Mouse (Mus musculus): ENCODE measurements around the gene Farp1. TPM values are rescaled to one million over a fixed set of nuclear protein-coding genes. Genes with fewer than 3 reads are reported as not detected.

The Farp1 gene
- polyA plus RNA-seq, 1 experiment from 2014 or later: 22.0 TPM

GRCm38 (mm10) chr14:121155173-121155572 is 120.2 kb downstream of the Farp1 start:
- H3K9ac ChIP-seq (ENCODE audit: low read length): no peak overlapping the region
- no peak for ATAC-seq (ENCODE audit: low read depth)
- no peak overlapping the region for H3K4me3 ChIP-seq (ENCODE audit: low read length)
- peaks cover 4% of the 10 kb centered on the region; the same call in 1 of the 2 replicates for H3K4me1 ChIP-seq (replicated peaks; ENCODE audit: control insufficient read depth, insufficient read depth, low read length)
- H3K27me3 ChIP-seq (ENCODE audit: control insufficient read depth, insufficient read depth, low read depth, low read length): no peaks in the 10 kb centered on the region
- H3K9me3 ChIP-seq (ENCODE audit: control insufficient read depth, low read length): no peaks in the 10 kb centered on the region
- 0 out of 2 replicates have a peak, but pooled peaks cover 2% of the 10 kb centered on the region for H3K36me3 ChIP-seq (ENCODE audit: control insufficient read depth, insufficient read depth, low read length)
- no peak overlapping the region for H3K27ac ChIP-seq (ENCODE audit: low read length)
- no peak overlapping the region for H3K4me2 ChIP-seq (ENCODE audit: low read depth, low read length)
- WGBS: 83% methylated on average over 4 of the region's 4 CpGs

DNA sequence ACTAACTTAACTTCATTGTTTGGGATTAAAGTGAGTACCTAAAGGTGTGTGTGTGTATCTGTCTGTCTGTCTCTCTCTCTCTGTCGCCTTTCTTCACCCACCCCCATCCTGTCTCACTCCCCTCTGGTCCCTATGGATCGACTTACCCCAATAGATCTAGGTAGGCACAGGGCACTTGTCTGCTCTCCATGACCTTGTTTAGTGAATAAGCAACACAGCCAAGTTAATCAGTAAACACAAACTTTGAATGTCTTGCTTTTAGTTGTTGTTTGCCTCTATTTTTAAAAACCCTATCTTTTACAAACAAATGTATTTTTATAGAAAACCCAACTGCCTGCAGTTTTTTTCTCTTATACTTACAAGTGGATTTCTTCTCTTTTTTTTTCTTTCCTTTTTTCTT is 123.6 kb downstream of the Farp1 start:
- no peak overlapping the region for H3K9ac ChIP-seq (ENCODE audit: low read length)
- H3K4me1 ChIP-seq (replicated peaks; ENCODE audit: control insufficient read depth, insufficient read depth, low read length): no peaks in the 10 kb centered on the region
- no peak overlapping the region for H3K4me3 ChIP-seq (ENCODE audit: low read length)
- 46% methylated on average over 2 of the region's 2 CpGs for WGBS
- ATAC-seq (ENCODE audit: low read depth): no peak
- H3K36me3 ChIP-seq (ENCODE audit: control insufficient read depth, insufficient read depth, low read length): 0 out of 2 replicates have a peak, but pooled peaks cover 2% of the 10 kb centered on the region
- H3K27ac ChIP-seq (ENCODE audit: low read length): no peak overlapping the region
- no peaks in the 10 kb centered on the region for H3K9me3 ChIP-seq (ENCODE audit: control insufficient read depth, low read length)
- H3K27me3 ChIP-seq (ENCODE audit: control insufficient read depth, insufficient read depth, low read depth, low read length): no peaks in the 10 kb centered on the region
- no peak overlapping the region for H3K4me2 ChIP-seq (ENCODE audit: low read depth, low read length)

DNA sequence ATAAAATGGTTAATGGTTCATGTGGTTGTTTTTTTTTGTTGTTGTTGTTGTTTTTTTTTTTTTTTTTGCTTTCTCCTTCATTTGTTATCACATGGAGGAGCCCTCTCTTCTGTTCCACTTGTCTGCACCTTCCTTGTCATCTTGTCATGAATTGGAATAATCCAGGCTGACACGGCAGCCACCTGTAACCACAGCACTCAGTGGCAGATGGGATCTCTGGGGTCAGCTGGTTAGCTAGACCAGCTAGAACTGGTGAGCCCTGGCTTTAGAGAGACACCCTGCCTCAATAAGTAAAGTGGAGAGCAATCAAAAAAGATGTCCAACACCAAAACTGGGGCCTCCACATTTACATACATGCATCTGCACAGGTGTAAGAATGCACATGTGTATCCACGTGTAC is 127.8 kb downstream of the Farp1 start:
- Histone ChIP-seq H3K27me3 (ENCODE audit: control insufficient read depth, insufficient read depth, low read depth, low read length) (no peaks in the 10 kb centered on the region), H3K36me3 (ENCODE audit: control insufficient read depth, insufficient read depth, low read length) (no peaks in the 10 kb centered on the region), H3K4me1 (replicated peaks; ENCODE audit: control insufficient read depth, insufficient read depth, low read length) (no peaks in the 10 kb centered on the region), H3K4me3 (ENCODE audit: low read length) (no peak overlapping the region), H3K9me3 (ENCODE audit: control insufficient read depth, low read length) (no peaks in the 10 kb centered on the region), H3K9ac (ENCODE audit: low read length) (no peak overlapping the region), H3K4me2 (ENCODE audit: low read depth, low read length) (no peak overlapping the region), H3K27ac (ENCODE audit: low read length) (no peak overlapping the region)
- ATAC-seq (ENCODE audit: low read depth): no peak
- 93% methylated on average over 2 of the region's 2 CpGs for WGBS

- Histone ChIP-seq H3K27me3 (ENCODE audit: control insufficient read depth, insufficient read depth, low read depth, low read length) (no peaks in the 10 kb centered on the region), H3K4me3 (ENCODE audit: low read length) (no peak overlapping the region), H3K36me3 (ENCODE audit: control insufficient read depth, insufficient read depth, low read length) (no peaks in the 10 kb centered on the region), H3K9me3 (ENCODE audit: control insufficient read depth, low read length) (no peaks in the 10 kb centered on the region), H3K9ac (ENCODE audit: low read length) (no peak overlapping the region), H3K27ac (ENCODE audit: low read length) (peak overlapping the region; percentile 1; the same call in 1 of the 2 replicates), H3K4me2 (ENCODE audit: low read depth, low read length) (no peak overlapping the region), H3K4me1 (replicated peaks; ENCODE audit: control insufficient read depth, insufficient read depth, low read length) (peaks cover 1% of the 10 kb centered on the region; the same call in 1 of the 2 replicates)
- 76% methylated on average over 1 of the region's 1 CpGs for WGBS
- ATAC-seq (ENCODE audit: low read depth): no peak
These were observed 129.9 kb downstream of the Farp1 start for GRCm38 (mm10) chr14:121164866-121165265.

DNA sequence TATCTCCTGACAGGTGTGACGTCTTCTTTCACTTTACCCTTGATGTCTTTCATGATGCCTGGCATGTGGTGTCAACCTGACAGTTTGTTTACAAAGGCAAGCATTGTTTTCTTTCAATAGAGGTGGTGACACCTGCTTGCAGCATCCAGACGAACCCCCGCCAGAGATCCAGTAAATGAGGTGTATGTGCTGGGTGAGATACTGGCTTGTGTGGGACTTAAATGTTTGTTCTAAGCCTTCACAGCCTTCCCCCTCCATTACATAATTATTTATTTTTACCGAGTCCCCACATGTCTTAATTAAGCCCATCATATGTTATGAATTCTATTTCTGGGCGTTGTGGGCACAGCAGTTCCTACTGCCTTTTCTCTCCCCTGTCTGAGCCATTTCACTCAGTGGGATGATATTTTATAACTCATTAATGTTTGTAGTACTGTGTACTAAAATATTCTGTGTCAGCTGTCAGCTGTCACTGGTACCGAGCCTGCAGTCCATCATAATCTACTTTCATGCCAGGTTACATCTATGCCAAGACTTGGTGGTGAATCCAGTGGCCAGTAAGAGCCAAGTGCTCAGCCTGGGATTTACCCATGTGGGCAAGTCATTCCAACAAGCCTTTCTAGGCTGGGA is 130.5 kb downstream of the Farp1 start:
- Histone ChIP-seq H3K9ac (ENCODE audit: low read length) (no peak overlapping the region), H3K27ac (ENCODE audit: low read length) (no peak overlapping the region), H3K4me1 (replicated peaks; ENCODE audit: control insufficient read depth, insufficient read depth, low read length) (peaks cover 7% of the 10 kb centered on the region; the same call in 1 of the 2 replicates), H3K27me3 (ENCODE audit: control insufficient read depth, insufficient read depth, low read depth, low read length) (no peaks in the 10 kb centered on the region), H3K9me3 (ENCODE audit: control insufficient read depth, low read length) (no peaks in the 10 kb centered on the region), H3K4me2 (ENCODE audit: low read depth, low read length) (no peak overlapping the region), H3K36me3 (ENCODE audit: control insufficient read depth, insufficient read depth, low read length) (no peaks in the 10 kb centered on the region), H3K4me3 (ENCODE audit: low read length) (no peak overlapping the region)
- WGBS: 63% methylated on average over 6 of the region's 6 CpGs
- ATAC-seq (ENCODE audit: low read depth): no peak

- Histone ChIP-seq H3K4me3 (ENCODE audit: low read length) (no peak overlapping the region), H3K9ac (ENCODE audit: low read length) (no peak overlapping the region), H3K4me2 (ENCODE audit: low read depth, low read length) (no peak overlapping the region), H3K36me3 (ENCODE audit: control insufficient read depth, insufficient read depth, low read length) (no peaks in the 10 kb centered on the region), H3K4me1 (replicated peaks; ENCODE audit: control insufficient read depth, insufficient read depth, low read length) (peaks cover 11% of the 10 kb centered on the region), H3K27ac (ENCODE audit: low read length) (no peak overlapping the region), H3K27me3 (ENCODE audit: control insufficient read depth, insufficient read depth, low read depth, low read length) (no peaks in the 10 kb centered on the region), H3K9me3 (ENCODE audit: control insufficient read depth, low read length) (no peaks in the 10 kb centered on the region)
- no peak for ATAC-seq (ENCODE audit: low read depth)
- WGBS: 79% methylated on average over 7 of the region's 7 CpGs
These were observed 131.0 kb downstream of the Farp1 start for GRCm38 (mm10) chr14:121166038-121166436.

- H3K27ac ChIP-seq (ENCODE audit: low read length): no peak overlapping the region
- no peaks in the 10 kb centered on the region for H3K36me3 ChIP-seq (ENCODE audit: control insufficient read depth, insufficient read depth, low read length)
- ATAC-seq (ENCODE audit: low read depth): no peak
- no peaks in the 10 kb centered on the region for H3K27me3 ChIP-seq (ENCODE audit: control insufficient read depth, insufficient read depth, low read depth, low read length)
- no peak overlapping the region for H3K9ac ChIP-seq (ENCODE audit: low read length)
- no peaks in the 10 kb centered on the region for H3K9me3 ChIP-seq (ENCODE audit: control insufficient read depth, low read length)
- H3K4me1 ChIP-seq (replicated peaks; ENCODE audit: control insufficient read depth, insufficient read depth, low read length): peaks cover 17% of the 10 kb centered on the region
- WGBS: 80% methylated on average over 3 of the region's 3 CpGs
- no peak overlapping the region for H3K4me2 ChIP-seq (ENCODE audit: low read depth, low read length)
- no peak overlapping the region for H3K4me3 ChIP-seq (ENCODE audit: low read length)
These were observed 133.7 kb downstream of the Farp1 start for GRCm38 (mm10) chr14:121168716-121169115.

DNA sequence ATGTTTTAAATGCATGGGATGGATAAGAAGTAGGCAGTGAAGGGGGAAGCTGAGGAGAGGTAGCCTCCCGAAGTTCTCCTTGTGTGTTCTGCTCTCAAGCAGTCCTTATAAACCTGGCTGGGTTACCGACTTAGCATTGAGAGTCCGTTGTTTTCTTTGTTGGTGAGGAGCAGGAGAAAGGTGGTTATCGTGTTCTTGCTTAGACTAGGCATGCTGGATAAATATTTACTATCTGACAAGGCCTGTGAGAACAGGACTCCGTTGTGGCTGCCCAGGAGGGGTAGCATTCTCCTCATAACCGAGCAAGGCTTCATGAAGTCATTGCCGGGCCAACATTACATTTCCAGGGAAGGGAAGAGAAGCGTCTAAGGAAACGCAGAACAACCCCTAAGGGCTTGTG is 135.3 kb downstream of the Farp1 start:
- H3K27ac ChIP-seq (ENCODE audit: low read length): peak overlapping the region; percentile 57
- ATAC-seq (ENCODE audit: low read depth): peak; percentile 30; the same call in 1 of the 2 replicates

DNA sequence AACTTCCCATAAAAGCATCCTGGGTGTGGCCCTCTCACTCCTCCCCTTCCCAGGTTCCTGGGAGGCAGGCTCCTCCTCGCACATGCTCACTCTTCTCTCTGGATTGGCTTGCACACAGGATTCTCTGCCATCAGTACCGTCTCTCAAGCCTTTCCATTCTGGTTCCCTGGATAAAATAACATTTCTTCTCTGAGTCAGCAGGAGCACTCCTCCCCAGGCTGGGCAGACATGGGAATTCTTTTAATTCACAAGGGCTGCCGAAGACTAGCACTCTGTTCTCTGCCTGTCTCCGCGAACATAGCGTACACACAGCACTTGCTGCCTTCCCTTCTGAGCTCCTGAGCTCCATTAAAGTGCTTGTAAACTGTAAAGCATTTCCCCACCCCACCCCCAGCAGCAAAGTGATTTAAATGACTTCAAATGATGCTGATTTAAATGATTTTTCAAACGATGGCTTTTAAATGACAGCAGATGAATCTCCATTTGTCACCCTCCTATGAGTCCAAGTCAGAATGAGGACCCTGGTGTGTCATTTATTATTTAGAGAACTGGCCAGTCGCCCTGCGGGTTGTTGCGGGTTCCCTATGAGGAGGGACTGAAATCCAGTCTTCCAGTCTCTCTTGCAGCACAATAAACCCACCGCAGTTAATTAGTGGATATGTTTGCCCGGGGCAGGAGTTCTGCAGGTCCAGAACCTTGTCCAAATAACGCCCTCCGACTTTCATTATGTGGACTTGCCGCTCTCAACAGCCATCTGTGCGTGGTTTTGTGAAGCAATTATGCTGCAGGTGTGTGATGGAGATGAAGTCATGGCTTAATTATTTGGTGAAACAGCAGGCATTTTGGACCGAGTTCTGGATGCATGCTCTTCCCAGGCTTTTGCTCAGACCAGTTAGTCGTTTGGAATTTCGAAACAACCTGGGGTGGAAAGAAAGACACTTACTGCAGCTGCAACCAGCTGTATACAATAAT is 137.4 kb downstream of the Farp1 start:
- WGBS: 58% methylated on average over 19 of the region's 19 CpGs
- Histone ChIP-seq H3K4me3 (ENCODE audit: low read length) (no peak overlapping the region), H3K9ac (ENCODE audit: low read length) (no peak overlapping the region), H3K9me3 (ENCODE audit: control insufficient read depth, low read length) (no peaks in the 10 kb centered on the region), H3K4me2 (ENCODE audit: low read depth, low read length) (no peak overlapping the region), H3K27ac (ENCODE audit: low read length) (no peak overlapping the region), H3K27me3 (ENCODE audit: control insufficient read depth, insufficient read depth, low read depth, low read length) (no peaks in the 10 kb centered on the region), H3K4me1 (replicated peaks; ENCODE audit: control insufficient read depth, insufficient read depth, low read length) (peaks cover 31% of the 10 kb centered on the region), H3K36me3 (ENCODE audit: control insufficient read depth, insufficient read depth, low read length) (no peaks in the 10 kb centered on the region)
- no peak for ATAC-seq (ENCODE audit: low read depth)

More for the DNA sequence above, 135.3 kb downstream of the Farp1 start:
- H3K4me3 ChIP-seq (ENCODE audit: low read length): no peak overlapping the region
- peaks cover 24% of the 10 kb centered on the region for H3K4me1 ChIP-seq (replicated peaks; ENCODE audit: control insufficient read depth, insufficient read depth, low read length)
- no peaks in the 10 kb centered on the region for H3K27me3 ChIP-seq (ENCODE audit: control insufficient read depth, insufficient read depth, low read depth, low read length)
- H3K36me3 ChIP-seq (ENCODE audit: control insufficient read depth, insufficient read depth, low read length): no peaks in the 10 kb centered on the region
- H3K9ac ChIP-seq (ENCODE audit: low read length): no peak overlapping the region
- no peaks in the 10 kb centered on the region for H3K9me3 ChIP-seq (ENCODE audit: control insufficient read depth, low read length)
- 45% methylated on average over 9 of the region's 9 CpGs for WGBS
- no peak overlapping the region for H3K4me2 ChIP-seq (ENCODE audit: low read depth, low read length)
